Mouse (Mus musculus): ENCODE measurements at regions not wholly inside any gene's neighbourhood (a gene's known extent, or its start where the extent isn't known, plus 50 kb on each side); places are given as distances from the start of the nearest gene placed in this dataset.

GRCm38 (mm10) chr7:142835319-142835718, 92.1 kb upstream of the Ins2 start:
- DNase-seq (ENCODE audit: low spot score) = no peak

- peak; percentile 33 for DNase-seq (ENCODE audit: low spot score)
Measured at GRCm38 (mm10) chr7:142830969-142831673, 87.9 kb upstream of the Ins2 start.

GRCm38 (mm10) chr7:142810711-142811110, 67.5 kb upstream of the Ins2 start:
- DNase-seq (ENCODE audit: low spot score) = no peak

GRCm38 (mm10) chr7:142799424-142799823, 56.2 kb upstream of the Ins2 start:
- DNase-seq (ENCODE audit: low spot score) = peak; percentile 78

GRCm38 (mm10) chr7:142794481-142794880, 51.3 kb upstream of the Ins2 start:
- DNase-seq (ENCODE audit: low spot score) = no peak

Measured in embryo, embryonic 10 days (tissue).